Mouse (Mus musculus) adrenal gland, adult 8-10 months (tissue): ENCODE measurements around the gene Trim14. TPM values are rescaled to one million over a fixed set of nuclear protein-coding genes. Genes with fewer than 3 reads are reported as not detected.
A peak's percentile ranks its signal among the peaks of the same experiment; 100 is the strongest.
"Not testable (repeated sequence)": the region's sequence is repeated elsewhere in the genome, so short reads cannot be mapped to it uniquely, and the experiment has no call there.

Experiments used
- DNase-seq: peaks from one replicate; pipeline ENCODE4 v3.0.0; 2022
- total RNA-seq, 4 experiments: library from RNA; stranded (reverse); gene quantifications; 2 replicates each; pipeline ENCODE4 v1.2.4; 2022

The Trim14 gene
- 10 to 100 TPM in 2 of 4 experiments, 1 to 10 TPM in 2; 5.1 to 12.2 (median 8.2) TPM for total RNA-seq

DNA sequence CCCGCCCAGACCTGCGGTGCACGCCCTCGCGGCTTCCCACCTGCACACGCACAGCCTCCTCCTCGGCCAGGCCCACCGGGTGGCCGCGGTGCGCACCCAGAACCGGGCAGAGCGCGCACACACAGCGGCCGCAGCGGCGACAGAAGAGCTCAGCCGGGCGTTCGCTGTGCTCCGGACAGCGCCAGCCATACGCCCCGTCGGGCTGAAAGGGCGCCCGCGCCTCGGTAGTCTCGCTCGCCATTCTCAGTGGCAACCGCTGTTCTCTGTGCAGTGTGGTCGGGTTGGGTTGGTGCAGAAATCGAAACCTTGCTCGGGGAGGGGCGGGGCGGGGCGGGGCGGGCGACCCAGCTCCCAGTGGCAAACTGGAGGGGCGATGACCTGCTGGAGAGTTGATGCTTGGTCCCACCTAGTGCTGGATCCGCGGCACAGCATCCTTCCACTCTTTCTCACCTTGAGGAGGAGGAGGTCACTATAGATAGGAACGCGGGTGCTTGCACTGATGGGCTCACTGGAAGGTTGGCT, at the start of gene Trim14:
TSS of gene Trim14 (minus strand) at position 302 of the 522 bp plus-strand sequence.
- no peak for DNase-seq

DNA sequence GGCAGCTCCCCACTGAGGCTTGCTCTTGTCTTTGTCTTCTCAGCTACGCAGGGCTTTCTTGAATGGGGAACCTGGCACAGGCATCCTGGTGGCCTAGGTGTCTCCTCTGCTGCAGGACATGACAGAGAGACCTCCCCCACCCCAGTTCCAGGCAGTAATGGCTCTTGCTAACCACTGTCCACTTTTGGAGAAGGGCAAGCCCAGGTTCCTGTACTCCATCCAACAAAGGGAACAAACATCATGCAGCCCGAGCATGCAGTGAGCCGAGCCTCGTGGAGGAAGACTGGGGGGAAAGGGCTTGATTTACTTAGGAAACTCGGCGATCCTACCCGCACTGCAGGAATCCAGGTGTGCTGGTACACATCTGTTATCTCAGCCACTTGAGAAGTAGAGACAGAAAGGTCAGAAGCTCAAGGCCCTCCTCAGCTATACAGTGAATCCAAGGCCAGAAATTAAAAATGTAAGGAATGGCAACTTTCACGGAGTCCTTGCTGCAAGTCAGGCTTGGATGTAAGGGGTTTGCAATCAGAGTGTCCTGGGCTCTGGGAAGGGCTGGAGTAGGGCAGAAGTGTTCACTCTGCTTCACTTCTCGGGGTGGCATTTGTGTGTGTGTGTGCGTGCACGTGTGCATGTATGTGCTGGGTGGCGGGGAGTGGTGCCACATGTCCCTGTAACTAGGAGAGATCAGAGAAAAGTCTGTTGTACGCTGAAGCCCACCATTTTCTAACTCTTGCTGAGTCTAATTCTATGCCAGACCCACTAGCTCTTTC, 49.3 kb upstream of the Trim14 start:
- no peak for DNase-seq

- DNase-seq = not testable (repeated sequence)
These were observed 48.6 kb upstream of the Trim14 start for GRCm38 (mm10) chr4:46584536-46584935.

- not testable (repeated sequence) for DNase-seq
These were observed 48.1 kb upstream of the Trim14 start for GRCm38 (mm10) chr4:46584084-46584483.

DNA sequence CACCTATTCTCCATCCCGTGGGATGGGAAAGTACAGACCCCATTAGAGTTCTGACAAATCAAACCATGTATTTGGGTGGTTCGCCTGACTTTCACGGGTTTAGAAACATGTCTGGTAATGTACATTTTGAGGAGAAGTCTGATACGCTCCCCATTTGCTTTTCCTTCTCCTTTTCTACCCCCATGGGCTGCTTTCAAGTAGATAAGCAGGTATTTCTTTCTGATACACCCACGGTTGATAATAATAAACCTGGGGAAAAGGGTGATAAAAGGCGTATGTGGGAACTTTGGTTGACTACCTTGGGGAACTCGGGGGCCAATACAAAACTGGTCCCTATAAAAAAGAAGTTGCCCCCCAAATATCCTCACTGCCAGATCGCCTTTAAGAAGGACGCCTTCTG, 46.1 kb upstream of the Trim14 start:
- not testable (repeated sequence) for DNase-seq

DNA sequence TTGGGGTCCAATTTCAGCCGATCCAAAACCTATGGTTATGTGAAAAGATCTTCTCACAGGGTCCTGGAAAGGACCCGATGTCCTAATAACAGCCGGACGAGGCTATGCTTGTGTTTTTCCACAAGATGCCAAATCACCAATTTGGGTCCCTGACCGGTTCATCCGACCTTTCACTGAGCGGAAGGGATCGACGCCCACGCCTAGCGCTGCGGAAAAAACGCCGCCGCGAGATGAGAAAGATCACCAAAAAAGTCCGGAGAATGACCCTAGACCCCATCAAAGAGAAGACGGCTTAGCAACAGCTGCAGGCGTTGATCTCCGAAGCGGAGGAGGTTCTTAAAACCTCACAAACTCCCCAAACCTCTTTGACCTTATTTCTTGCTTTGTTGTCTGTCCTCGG, 45.6 kb upstream of the Trim14 start:
- DNase-seq = not testable (repeated sequence)

DNA sequence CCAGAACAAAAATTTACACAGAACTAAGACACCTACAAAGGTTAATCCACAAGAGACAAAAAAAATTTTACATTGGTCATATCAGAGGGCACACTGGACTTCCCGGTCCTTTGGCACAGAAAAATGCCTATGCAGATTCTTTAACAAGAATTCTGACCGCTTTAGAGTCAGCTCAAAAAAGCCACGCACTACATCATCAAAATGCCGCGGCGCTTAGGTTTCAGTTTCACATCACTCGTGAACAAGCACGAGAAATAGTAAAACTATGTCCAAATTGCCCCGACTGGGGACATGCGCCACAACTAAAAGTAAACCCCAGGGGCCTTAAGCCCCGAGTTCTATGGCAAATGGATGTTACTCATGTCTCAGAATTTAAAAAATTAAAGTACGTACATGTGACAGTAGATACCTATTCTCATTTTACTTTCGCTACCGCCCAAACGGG, 44.9 kb upstream of the Trim14 start:
- DNase-seq = not testable (repeated sequence)

GRCm38 (mm10) chr4:46578796-46579346, 42.9 kb upstream of the Trim14 start:
- not testable (repeated sequence) for DNase-seq

DNA sequence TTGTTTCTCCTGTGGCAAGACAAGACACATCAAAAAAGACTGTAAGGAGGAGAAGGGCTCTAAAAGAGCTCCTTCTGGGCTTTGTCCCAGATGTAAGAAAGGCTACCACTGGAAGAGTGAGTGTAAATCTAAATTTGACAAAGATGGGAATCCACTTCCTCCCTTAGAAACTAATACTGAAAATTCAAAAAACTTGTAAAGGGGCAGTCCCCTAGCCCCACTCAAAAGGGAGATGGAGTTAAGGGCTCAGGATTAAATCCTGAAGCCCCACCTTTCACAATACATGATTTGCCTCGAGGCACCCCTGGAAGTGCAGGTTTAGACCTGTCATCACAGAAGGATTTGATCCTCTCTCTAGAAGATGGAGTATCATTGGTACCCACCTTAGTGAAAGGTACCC, 42.3 kb upstream of the Trim14 start:
- no peak for DNase-seq

DNA sequence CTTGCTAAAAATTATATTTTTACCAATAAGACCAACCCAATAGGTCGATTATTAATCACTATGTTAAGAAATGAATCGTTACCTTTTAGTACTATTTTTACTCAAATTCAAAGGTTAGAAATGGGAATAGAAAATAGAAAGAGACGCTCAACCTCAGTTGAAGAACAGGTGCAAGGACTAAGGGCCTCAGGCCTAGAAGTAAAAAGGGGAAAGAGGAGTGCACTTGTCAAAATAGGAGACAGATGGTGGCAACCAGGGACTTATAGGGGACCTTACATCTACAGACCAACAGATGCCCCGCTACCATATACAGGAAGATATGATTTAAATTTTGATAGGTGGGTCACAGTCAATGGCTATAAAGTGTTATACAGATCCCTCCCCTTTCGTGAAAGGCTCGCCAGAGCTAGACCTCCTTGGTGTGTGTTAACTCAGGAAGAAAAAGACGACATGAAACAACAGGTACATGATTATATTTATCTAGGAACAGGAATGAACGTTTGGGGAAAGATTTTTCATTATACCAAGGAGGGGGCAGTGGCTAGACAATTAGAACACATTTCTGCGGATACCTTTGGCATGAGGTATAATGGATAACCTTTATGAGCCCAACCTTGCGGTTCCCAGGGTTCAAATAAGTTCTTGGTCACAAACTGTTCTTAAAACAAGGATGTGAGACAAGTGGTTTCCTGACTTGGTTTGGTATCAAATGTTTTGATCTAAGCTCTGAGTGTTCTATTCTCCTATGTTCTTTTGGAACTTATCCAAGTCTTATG, 39.8 kb upstream of the Trim14 start:
- DNase-seq = not testable (repeated sequence)

DNA sequence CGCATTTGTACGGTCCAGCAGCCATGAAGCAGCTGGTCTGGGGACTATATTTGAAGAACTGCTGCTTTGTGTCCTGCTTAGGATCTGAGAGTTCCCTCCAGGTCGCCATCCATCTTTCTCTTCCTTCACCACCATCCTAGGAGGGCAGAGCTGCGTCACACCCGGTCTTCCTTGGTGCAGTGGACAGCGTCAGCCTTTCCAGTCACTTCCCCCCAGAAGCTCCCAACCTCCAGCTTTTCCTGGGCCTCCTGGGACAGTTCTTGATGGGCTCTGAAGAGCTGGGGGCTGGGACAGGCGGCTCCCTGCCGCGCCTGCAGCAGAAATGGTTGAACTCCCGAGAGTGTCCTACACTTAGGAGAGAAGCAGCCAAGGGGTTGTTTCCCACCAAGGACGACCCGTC, 38.9 kb upstream of the Trim14 start:
- DNase-seq = no peak

- DNase-seq = no peak
These were observed 38.2 kb upstream of the Trim14 start for GRCm38 (mm10) chr4:46574024-46574753.

GRCm38 (mm10) chr4:46572616-46573015, 36.7 kb upstream of the Trim14 start:
- DNase-seq = no peak

GRCm38 (mm10) chr4:46571744-46572143, 35.8 kb upstream of the Trim14 start:
- DNase-seq = no peak

- DNase-seq = no peak
These were observed 33.7 kb upstream of the Trim14 start for GRCm38 (mm10) chr4:46569671-46570070.

GRCm38 (mm10) chr4:46568169-46568568, 32.2 kb upstream of the Trim14 start:
- DNase-seq = no peak

GRCm38 (mm10) chr4:46566931-46567671, 31.2 kb upstream of the Trim14 start:
- no peak for DNase-seq

DNA sequence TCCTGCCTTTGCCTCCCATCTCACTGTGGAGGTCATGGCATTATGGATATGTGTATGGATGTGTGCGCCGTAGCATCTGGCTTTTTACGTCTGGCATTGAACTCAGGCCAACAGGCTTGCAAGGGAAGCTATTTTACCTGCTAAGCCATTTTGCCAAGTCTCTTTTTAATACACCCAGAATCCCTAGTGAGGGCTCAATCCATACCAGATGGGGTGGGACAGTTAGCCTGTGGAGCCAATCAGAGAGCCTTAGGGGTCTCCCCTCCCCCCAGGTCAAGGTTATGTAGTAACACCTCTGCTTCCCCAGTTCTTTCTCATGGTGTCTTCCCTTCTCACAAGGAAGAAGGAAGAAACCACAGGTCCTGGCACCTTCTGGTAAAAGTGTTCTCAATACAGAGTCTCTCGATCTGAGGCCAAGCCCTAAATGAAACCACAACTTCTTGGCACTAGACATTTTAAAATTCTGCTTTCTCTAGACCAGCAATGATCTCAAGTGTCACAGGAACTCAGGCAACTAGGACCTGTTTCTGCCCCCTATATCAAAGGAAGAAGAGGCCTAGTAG, 29.5 kb upstream of the Trim14 start:
- no peak for DNase-seq

DNA sequence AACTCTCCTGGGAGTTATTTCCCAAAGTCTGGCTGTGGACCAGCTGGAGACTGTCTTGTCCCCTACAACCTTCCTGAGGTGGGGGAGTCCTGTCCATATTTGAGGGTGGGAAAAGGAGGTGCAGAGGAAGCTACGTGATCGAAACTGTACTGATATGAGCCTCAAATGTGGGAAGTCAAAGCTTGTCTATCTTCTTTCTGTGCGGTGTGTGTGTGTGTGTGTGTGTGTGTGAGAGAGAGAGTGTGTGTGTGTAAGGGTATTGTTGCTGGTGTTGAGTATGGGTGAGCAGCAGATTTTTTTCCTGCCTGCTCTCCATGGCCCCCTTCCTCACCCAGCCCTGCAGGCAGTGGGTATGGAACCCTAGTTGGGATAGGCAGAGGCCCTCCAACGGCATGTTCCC, 28.3 kb upstream of the Trim14 start:
- no peak for DNase-seq

DNA sequence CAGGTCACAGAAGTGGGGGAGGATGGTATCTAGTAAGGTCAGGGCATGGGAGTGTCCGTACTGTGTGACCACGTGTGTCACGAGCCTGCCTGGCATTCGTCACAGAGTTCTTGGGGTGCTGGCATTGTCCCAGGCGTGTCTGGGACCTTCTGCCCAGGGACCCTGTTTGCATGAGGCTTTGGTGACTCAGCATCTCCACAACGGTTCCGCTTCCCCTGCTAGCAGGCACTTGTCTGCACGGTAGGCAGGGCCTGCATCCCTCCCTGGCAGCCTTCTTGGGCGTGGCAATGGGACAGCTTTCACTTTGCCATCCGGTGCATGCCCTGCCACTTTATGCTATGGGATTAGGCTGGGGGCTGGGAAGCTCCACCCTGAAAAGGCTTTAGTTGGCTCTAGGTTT, 27.9 kb upstream of the Trim14 start:
- DNase-seq = peak; percentile 49

DNA sequence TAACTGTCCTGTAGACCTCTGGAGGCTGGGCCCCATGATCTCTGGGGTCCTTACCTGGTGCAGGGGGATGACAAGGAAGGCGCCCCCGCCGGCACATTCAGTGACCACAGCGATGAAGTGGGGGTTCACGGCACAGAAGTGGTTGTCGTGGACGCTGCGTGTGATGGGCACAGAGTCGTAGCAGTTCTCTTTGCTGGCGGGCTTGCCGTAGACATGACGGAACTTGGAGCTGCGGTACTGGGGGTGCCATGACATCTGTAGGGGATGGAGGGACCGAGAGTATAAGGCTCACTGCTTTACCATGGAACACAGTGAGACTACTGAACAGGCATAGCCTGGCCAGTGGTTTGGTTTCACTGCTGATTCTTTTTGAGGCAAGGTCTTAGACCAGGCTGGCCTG, 26.9 kb upstream of the Trim14 start:
- no peak for DNase-seq
